Mouse (Mus musculus) left cerebral cortex, adult 9 months (tissue): Measurements from ENCODE around the gene Zcchc2.

Experiments
- DNase-seq, 2 experiments: peaks; one replicate each; pipeline ENCODE4 v3.0.0; 2022; ENCODE audit warnings: low spot score in 2 of 2

The Zcchc2 gene

GRCm38 (mm10) chr1:105990138-105990821, at the start of gene Zcchc2:
Gene Zcchc2 (plus strand): TSS chr1:105990406.
- peak; percentile 95 to 98 for DNase-seq

- peak in 1 of 2 experiments; percentile 30 for DNase-seq
These were observed 45.2 kb upstream of the Zcchc2 start for GRCm38 (mm10) chr1:105944927-105945580.

GRCm38 (mm10) chr1:105946581-105947540, 43.3 kb upstream of the Zcchc2 start:
- DNase-seq, result peak; percentile 74 to 81

- no peak for DNase-seq
These were observed 41.9 kb upstream of the Zcchc2 start for GRCm38 (mm10) chr1:105948352-105948751.

- DNase-seq, result no peak
These were observed 36.6 kb upstream of the Zcchc2 start for GRCm38 (mm10) chr1:105953588-105953987.

GRCm38 (mm10) chr1:105954047-105954446, 36.2 kb upstream of the Zcchc2 start:
- DNase-seq, result no peak

GRCm38 (mm10) chr1:105956057-105956456, 34.1 kb upstream of the Zcchc2 start:
- no peak for DNase-seq

- no peak for DNase-seq
These were observed 28.7 kb upstream of the Zcchc2 start for GRCm38 (mm10) chr1:105961472-105961871.

GRCm38 (mm10) chr1:105962084-105962818, 28.0 kb upstream of the Zcchc2 start:
- DNase-seq, result no peak

- no peak for DNase-seq
These were observed 27.4 kb upstream of the Zcchc2 start for GRCm38 (mm10) chr1:105962852-105963251.

GRCm38 (mm10) chr1:105964514-105964913, 25.7 kb upstream of the Zcchc2 start:
- DNase-seq, result no peak

GRCm38 (mm10) chr1:105965189-105965588, 25.0 kb upstream of the Zcchc2 start:
- DNase-seq, result no peak

- no peak for DNase-seq
These were observed 18.6 kb upstream of the Zcchc2 start for GRCm38 (mm10) chr1:105971490-105972170.

- no peak for DNase-seq
These were observed 16.2 kb upstream of the Zcchc2 start for GRCm38 (mm10) chr1:105974023-105974422.

- DNase-seq, result no peak
These were observed 12.6 kb upstream of the Zcchc2 start for GRCm38 (mm10) chr1:105977446-105978094.

- DNase-seq, result no peak
These were observed 9.2 kb upstream of the Zcchc2 start for GRCm38 (mm10) chr1:105980849-105981610.

GRCm38 (mm10) chr1:105982496-105983364, 7.5 kb upstream of the Zcchc2 start:
- DNase-seq, result no peak

- no peak for DNase-seq
These were observed 6.0 kb upstream of the Zcchc2 start for GRCm38 (mm10) chr1:105984172-105984571.

- DNase-seq, result no peak
These were observed 2.0 kb upstream of the Zcchc2 start for GRCm38 (mm10) chr1:105988171-105988570.
